Mouse (Mus musculus): ENCODE data around the gene Jakmip3. TPM values are rescaled to one million over a fixed set of nuclear protein-coding genes. Genes with fewer than 3 reads are reported as not detected.

Gene Jakmip3
- polyA plus RNA-seq, 1 experiment = 0.33 TPM

DNA sequence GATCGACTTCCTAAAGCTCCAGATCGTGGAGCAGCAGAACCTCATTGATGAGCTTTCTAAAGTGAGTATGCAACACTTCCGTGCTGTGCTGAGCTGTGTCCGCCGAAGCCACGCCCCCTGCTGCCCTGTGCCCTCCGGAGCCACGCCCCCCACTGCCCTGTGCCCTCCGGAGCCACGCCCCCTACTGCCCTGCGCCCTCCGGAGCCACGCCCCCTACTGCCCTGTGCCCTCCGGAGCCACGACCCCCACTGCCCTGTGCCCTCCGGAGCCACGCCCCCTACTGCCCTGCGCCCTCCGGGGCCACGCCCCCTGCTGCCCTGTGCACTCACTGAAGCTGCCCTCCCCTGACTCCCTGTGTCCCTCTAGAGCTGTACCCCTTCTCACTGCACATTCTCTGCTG lies 80.4 kb downstream of the Jakmip3 start:
- Histone ChIP-seq H3K4me1 (ENCODE audit: control insufficient read depth, insufficient read depth, low read length) (no peaks in the 10 kb centered on the region), H3K4me3 (ENCODE audit: insufficient read depth, low read length) (no peak overlapping the region), H3K27ac (ENCODE audit: insufficient read depth, low read length) (no peak overlapping the region)
- TF ChIP-seq CTCF (IDR thresholded peaks at IDR 0.05; ENCODE audit: borderline replicate concordance, insufficient read depth, low read length) = no peak
- no peak for TF ChIP-seq POLR2A (IDR thresholded peaks at IDR 0.05; ENCODE audit: low read depth, low read length)

DNA sequence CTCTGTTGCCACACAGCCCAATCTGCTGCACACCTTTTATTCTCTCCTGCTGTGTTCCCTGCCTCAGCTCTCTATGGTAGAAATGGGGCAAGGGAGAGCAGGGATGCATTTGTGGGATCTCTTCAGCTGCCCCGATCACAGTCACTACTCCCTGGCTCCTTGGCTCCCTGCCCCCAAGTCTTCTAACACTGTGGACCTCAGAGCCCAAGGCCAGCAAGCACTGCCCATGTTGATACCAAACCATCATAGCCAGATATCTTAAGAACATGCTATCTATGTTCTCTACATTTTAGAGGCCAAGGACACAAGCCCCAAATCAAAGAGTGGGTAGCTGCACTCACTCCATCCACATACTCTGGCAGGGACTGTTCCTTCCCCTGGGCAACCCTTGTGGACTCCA lies 80.8 kb downstream of the Jakmip3 start:
- Histone ChIP-seq H3K27ac (ENCODE audit: insufficient read depth, low read length) (no peak overlapping the region), H3K4me1 (ENCODE audit: control insufficient read depth, insufficient read depth, low read length) (no peaks in the 10 kb centered on the region), H3K4me3 (ENCODE audit: insufficient read depth, low read length) (no peak overlapping the region)
- TF ChIP-seq CTCF (IDR thresholded peaks at IDR 0.05; ENCODE audit: borderline replicate concordance, insufficient read depth, low read length) (no peak), POLR2A (IDR thresholded peaks at IDR 0.05; ENCODE audit: low read depth, low read length) (no peak)

DNA sequence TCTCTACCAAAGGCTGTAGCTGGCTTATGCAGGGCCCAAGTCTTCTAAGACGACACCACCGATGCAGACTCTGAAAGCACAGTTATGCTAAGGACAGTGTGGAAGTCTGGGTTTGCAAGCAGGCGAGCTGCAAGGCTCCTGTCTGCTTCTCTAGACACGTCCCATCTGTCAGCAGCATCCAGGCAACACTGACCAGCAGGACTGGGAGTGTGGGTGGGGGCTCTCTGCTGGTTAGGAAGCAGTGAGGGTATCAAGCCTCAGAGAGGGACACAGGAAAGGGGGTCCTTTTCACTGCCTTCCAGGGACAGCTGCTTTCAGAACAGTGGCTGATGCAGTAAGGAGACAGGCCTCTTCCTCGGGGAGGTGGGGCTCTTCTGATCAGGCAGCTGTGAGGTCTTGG lies 86.6 kb downstream of the Jakmip3 start:
- Histone ChIP-seq H3K27ac (ENCODE audit: insufficient read depth, low read length) (no peak overlapping the region), H3K4me3 (ENCODE audit: insufficient read depth, low read length) (no peak overlapping the region), H3K4me1 (ENCODE audit: control insufficient read depth, insufficient read depth, low read length) (no peaks in the 10 kb centered on the region)
- TF ChIP-seq POLR2A (IDR thresholded peaks at IDR 0.05; ENCODE audit: low read depth, low read length) = no peak
- no peak for TF ChIP-seq CTCF (IDR thresholded peaks at IDR 0.05; ENCODE audit: borderline replicate concordance, insufficient read depth, low read length)

DNA sequence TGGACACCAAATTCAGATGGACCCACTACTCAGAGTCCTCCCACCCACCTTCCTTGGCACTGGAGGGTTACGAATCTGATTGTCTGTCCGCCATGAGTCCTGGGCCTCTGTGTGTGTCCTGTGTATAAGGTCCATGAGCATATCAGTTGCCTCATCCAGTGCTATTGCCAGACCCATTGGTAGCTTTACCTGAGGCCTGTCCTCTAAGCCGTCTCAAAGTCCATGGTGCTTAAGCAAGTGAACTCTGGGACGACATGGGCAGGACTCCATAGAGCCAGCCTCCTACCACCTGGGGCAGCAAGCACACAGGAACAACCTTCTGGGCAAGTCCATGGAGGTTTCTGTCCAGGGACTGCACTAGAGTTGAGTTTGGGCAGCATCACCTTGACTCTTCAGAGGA lies 90.7 kb downstream of the Jakmip3 start:
- TF ChIP-seq POLR2A (IDR thresholded peaks at IDR 0.05; ENCODE audit: low read depth, low read length) (no peak), CTCF (IDR thresholded peaks at IDR 0.05; ENCODE audit: borderline replicate concordance, insufficient read depth, low read length) (no peak)
- Histone ChIP-seq H3K4me3 (ENCODE audit: insufficient read depth, low read length) (no peak overlapping the region), H3K4me1 (ENCODE audit: control insufficient read depth, insufficient read depth, low read length) (no peaks in the 10 kb centered on the region), H3K27ac (ENCODE audit: insufficient read depth, low read length) (no peak overlapping the region)

DNA sequence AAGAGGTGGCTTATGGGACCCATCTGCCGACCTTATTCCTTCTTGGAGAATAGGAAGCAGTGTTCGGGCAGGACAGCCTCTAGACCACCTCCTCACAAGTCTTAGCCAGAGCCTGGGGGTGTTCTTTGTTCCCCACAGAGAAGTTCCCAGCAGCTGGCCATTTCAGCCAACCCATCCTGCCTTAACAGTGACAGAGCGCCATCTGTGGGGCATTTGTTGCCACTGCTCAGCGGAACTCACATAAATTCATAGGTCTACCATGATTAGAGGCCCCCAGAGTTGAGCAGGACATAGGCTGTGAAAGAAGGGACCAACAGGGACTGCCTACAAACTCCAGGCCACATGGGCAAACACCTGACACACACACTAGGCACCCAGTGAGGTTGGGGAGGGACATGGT lies 122.9 kb downstream of the Jakmip3 start:
- Histone ChIP-seq H3K4me1 (ENCODE audit: control insufficient read depth, insufficient read depth, low read length) (no peaks in the 10 kb centered on the region), H3K27ac (ENCODE audit: insufficient read depth, low read length) (no peak overlapping the region), H3K4me3 (ENCODE audit: insufficient read depth, low read length) (no peak overlapping the region)
- TF ChIP-seq POLR2A (IDR thresholded peaks at IDR 0.05; ENCODE audit: low read depth, low read length) = no peak
- peak; percentile 21; the same call in 1 of the 2 replicates for TF ChIP-seq CTCF (IDR thresholded peaks at IDR 0.05; ENCODE audit: borderline replicate concordance, insufficient read depth, low read length)

DNA sequence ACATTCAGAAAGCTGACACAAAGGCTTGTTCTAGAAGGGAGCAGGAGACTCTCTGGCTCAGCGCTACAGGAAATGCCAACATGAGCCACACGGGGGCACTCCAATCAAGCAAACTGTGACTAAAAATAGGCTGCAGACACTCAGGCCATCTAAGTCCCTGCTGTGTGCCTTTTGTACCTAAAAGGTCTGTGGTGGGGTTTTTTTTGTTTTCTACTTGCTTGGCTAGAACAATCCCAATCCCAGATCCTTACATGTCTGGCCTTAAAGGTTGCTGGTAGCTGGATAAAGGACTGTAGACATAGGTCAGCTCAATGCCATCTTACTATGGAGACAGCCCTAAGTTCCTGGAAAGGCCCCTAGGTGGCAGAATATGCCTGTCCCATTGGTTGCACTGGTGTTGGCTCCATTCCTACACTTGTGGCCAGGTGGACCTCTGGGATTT lies 127.7 kb downstream of the Jakmip3 start:
- Histone ChIP-seq H3K27ac (ENCODE audit: insufficient read depth, low read length) (no peak overlapping the region), H3K4me3 (ENCODE audit: insufficient read depth, low read length) (no peak overlapping the region), H3K4me1 (ENCODE audit: control insufficient read depth, insufficient read depth, low read length) (no peaks in the 10 kb centered on the region)
- TF ChIP-seq CTCF (IDR thresholded peaks at IDR 0.05; ENCODE audit: borderline replicate concordance, insufficient read depth, low read length) (peak; percentile 71; the same call in 1 of the 2 replicates), POLR2A (IDR thresholded peaks at IDR 0.05; ENCODE audit: low read depth, low read length) (no peak)

DNA sequence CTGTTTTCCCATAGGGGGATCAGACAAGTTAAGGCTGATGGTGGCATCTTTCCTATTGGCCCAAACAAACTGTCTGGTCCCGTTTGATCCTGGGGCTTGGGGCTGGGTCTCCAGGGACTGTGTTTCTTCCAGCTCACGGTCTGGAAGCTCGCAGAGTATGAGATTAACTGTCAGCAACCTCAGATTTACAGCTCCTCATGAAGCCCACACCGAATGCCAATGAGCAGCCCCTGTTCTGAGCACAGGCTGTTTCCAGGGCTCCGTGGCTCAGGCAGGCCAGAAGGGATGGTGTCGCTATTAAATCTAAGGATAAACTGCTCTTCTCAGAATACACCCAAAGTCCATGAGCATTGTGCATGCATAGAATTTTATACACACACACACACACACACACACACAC lies 133.7 kb downstream of the Jakmip3 start:
- H3K4me3 ChIP-seq (ENCODE audit: insufficient read depth, low read length) = no peak overlapping the region
- no peak for TF ChIP-seq POLR2A (IDR thresholded peaks at IDR 0.05; ENCODE audit: low read depth, low read length)
- TF ChIP-seq CTCF (IDR thresholded peaks at IDR 0.05; ENCODE audit: borderline replicate concordance, insufficient read depth, low read length) = no peak
- H3K27ac ChIP-seq (ENCODE audit: insufficient read depth, low read length) = no peak overlapping the region
- no peaks in the 10 kb centered on the region for H3K4me1 ChIP-seq (ENCODE audit: control insufficient read depth, insufficient read depth, low read length)

DNA sequence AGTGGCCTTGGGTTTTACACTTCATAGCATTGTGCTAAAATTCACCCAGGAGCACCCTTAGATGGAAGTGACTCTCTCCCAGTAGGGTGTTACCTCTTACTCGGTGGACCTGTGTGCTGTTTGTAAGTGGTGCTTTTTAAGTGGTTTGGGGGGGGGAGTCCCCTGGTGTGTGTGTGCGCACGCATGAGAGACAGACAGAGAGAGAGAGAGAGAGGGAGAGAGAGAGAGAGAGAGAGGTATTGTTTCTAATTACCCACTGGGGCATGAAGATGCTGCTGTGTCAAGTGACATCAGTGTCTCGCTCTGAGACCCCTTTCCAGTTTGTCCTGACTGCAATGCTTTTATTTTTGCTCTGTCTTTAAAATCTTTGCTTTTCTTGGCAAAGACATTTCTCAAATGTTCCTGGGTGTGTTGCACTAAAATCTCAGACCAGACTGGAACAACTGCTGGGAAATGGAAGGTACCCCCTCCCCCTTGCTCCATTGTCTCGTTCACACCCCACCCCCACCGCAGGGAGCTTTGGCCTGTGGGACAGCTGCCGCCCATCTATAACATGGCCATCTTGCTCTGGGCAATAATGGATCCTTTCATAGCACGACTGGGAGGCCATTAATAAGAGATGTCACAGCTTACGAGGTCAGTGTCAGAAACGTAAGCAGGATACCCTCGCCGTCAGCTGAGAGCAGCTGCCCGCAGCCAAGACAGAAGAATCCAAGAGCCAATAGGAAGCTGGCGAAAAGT lies 134.7 kb downstream of the Jakmip3 start:
- TF ChIP-seq POLR2A (IDR thresholded peaks at IDR 0.05; ENCODE audit: low read depth, low read length) = no peak
- TF ChIP-seq CTCF (IDR thresholded peaks at IDR 0.05; ENCODE audit: borderline replicate concordance, insufficient read depth, low read length) = no peak
- H3K4me3 ChIP-seq (ENCODE audit: insufficient read depth, low read length) = no peak overlapping the region
- H3K27ac ChIP-seq (ENCODE audit: insufficient read depth, low read length) = no peak overlapping the region
- no peaks in the 10 kb centered on the region for H3K4me1 ChIP-seq (ENCODE audit: control insufficient read depth, insufficient read depth, low read length)

DNA sequence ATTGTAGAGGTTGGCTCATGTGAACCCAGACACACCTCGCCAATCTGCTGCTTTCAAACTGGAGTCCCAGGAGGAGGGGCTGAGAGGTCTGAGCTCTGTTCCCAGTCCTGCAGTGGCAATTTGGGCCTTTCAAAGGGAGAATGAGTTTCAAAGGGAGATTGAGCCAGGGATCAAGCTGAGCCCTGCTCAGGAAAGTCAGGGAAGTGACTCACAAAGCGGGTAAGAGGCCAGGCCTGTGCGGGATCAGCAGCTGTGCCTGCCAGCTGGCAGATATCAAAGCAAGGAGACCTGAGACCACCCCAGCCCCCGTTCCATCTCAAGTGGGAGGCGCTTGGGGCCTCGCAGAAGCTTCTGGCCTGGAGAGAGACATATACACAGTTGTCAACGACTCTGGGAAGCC lies 136.8 kb downstream of the Jakmip3 start:
- no peaks in the 10 kb centered on the region for H3K4me1 ChIP-seq (ENCODE audit: control insufficient read depth, insufficient read depth, low read length)
- H3K4me3 ChIP-seq (ENCODE audit: insufficient read depth, low read length) = no peak overlapping the region
- TF ChIP-seq POLR2A (IDR thresholded peaks at IDR 0.05; ENCODE audit: low read depth, low read length) (no peak), CTCF (IDR thresholded peaks at IDR 0.05; ENCODE audit: borderline replicate concordance, insufficient read depth, low read length) (no peak)
- H3K27ac ChIP-seq (ENCODE audit: insufficient read depth, low read length) = no peak overlapping the region

DNA sequence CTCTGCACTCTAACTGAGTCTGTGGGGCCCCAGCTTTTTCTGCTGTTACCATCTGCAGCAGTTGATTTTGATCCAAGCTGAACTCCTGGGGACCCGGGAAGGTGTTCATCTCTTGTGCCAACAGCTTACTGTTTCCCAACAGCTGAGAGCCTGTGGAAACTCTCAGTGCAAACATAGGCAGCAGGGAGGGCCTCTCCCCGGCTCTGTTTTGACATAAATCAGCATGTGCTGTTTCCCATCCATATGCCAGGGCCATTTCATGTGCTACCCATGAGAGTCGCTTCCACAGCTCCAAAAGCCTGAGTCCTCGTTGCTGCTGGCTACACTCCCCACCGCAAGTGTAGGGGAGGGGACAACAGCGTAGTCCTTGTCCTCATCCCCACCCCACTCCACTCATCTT lies 137.7 kb downstream of the Jakmip3 start:
- Histone ChIP-seq H3K4me3 (ENCODE audit: insufficient read depth, low read length) (no peak overlapping the region), H3K4me1 (ENCODE audit: control insufficient read depth, insufficient read depth, low read length) (no peaks in the 10 kb centered on the region), H3K27ac (ENCODE audit: insufficient read depth, low read length) (no peak overlapping the region)
- TF ChIP-seq POLR2A (IDR thresholded peaks at IDR 0.05; ENCODE audit: low read depth, low read length) (no peak), CTCF (IDR thresholded peaks at IDR 0.05; ENCODE audit: borderline replicate concordance, insufficient read depth, low read length) (no peak)
